Mouse (Mus musculus) thymus, postnatal 36 days (tissue): ENCODE measurements around the gene Cnpy2.

Source experiments
- DNase-seq, 2 experiments: peaks; one replicate each; pipeline ENCODE4 v3.0.0; 2022; ENCODE audit warnings: mixed read lengths in 2 of 2

Cnpy2 gene

DNA sequence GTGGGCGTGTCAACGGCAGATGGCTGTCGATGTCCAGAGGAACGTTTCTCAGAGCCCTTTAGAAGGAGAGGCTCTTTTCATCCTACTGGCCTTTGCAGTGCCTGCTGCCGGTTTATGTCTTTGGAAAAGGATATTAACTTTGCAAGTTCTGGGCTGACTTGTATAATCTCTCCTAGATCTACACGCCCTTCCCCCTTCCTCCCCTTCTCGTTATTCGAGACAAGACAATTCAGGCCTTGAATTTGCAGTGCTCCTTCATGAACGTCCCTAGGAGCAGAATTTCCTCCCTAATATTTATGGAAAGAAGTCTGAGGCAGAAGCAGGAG is 46.9 kb downstream of the Cnpy2 start:
- DNase-seq: no peak

DNA sequence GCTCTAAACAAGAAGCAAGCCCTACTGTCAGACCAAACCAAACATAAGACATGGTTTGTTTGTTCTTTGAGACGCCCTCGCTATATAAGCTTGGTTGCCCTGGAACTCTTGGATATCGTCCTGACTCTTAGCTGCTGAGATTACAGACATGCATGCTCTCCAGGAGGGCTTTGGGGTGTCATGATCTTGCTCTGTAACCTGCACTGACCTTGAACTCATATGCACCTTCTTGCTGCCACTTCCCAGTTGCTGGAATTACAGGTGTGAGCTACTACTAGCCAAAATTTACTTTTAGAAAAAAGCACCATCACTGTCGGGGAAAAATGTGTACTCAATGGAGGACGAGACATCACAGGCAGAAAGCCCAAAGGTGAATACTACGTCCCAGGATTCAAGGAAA is 47.3 kb downstream of the Cnpy2 start:
- DNase-seq: no peak

DNA sequence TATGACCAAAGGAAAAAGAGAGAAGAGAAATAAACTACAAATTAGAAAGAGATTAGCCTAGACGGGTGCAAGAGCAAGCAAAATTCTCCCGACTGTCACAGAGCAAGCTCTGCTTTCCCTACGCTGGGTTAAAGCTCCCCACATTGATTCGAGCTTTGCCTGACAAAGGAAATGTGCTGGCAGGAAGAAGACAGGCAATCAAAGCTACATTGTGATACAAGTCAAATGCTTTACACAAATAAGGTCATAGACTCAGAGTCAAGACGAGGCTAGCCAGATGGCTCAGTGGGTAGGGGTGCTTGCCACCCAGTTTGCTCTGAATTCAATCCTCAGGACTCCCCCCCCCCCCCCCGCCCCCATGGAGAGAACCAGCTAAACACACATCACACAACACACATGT is 47.8 kb downstream of the Cnpy2 start:
- DNase-seq: no peak

DNA sequence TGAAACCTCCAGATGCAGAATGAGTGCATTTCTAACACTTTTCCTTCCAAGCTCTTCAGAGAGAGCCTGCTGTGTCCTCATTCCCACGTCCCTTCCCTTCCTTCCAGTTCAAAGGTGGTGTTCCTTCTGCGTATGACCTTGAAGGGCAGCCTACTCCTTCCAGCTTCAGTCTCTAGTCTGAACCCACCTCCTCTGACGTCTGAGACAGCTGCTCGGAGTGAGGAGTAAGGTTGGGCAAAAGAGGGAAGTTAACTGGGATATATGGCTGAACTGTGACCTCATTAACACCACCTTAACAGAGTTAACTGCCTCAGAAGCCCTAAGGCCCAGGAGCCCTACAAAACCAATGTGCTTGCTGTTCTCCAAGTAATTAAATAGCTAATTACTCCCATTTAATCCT is 48.3 kb downstream of the Cnpy2 start:
- no peak for DNase-seq

DNA sequence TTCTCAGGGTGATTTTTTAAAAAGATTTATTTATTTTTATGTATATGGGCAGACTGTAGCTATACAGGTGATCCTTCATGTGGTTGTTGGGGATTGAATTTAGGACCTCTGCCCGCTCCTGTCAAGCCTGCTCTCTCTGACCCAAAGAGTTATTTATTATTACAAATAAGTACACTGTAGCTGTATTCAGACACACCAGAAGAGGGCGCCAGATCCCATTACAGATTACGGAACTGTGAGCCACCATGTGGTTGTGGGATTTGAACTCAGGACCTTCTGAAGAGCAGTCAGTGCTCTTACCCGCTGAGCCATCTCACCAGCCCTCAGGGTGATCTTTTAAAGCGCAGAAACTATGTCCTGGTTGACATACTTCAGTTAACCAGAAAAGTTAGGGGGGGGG is 49.9 kb downstream of the Cnpy2 start:
- no peak for DNase-seq

DNA sequence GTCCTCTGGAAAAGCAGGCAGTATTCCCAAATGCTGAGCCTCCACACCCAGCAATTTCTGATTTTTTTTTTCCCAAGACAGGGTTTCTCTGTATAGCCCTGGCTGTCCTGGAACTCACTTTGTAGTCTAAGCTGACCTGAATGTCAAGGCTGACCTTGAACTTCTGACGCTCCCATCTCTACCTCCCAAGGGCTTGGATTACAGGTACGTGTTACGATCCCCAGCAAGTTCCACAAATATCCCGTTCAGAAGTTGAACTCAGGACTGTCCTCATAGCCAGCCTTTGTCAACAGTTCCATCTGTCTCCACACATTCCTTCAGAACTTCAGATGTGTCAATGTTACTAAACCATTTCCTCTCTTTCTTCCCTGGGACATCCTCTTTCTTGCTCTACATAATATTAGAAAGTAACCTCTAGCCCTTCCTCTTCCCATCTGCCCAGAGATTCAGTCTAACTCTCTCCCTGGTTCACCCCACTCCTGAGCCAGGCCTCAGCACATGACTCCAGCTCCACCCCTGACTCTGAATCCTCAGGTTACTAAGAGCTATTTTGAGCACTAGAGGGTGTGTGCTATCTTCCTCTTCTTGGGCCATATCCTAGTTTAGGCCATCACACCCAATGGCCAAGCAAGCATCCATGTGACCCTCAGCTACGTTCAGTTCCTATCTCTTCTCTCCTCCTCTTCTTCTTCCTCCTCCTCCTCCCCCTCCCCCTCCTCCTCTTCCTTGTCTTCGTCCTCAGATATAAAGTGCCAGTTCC is 50.9 kb downstream of the Cnpy2 start:
- DNase-seq: no peak

DNA sequence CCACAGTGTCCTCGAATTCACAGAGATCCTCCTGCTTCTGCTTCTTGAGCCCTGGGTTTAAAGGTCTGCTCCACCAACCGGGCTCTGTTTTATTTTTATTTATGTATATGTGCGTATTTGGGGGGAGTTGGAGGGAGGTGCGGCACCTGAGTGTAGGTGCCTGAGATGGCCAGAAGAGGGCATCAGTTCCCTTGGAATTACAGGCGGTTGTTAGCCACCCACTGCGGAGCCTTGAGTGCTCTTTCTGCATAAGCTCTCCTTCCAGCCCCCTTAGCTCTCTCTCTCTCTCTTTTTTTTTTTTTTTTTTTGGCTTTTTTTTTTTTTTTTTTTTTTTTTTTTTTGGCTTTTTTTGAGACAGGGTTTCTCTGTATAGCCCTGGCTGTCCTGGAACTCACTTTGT is 52.1 kb downstream of the Cnpy2 start:
- no peak for DNase-seq

DNA sequence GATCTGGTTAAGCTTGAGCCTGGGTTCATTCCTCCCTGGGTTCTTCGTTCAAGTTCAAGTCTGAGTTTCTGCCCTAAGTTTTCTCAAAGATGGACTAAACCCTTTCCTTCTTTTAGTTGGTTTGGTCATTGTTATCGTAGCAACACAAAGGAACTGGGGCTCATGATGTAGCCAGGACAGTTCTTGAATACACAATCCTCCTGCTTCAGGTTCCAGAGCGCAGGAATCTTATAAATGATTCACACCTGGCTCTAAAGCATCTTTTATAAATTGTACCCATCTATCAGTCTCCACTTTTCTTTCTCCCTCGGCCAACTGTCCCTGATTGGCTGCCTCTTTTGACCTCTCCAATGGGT is 53.8 kb downstream of the Cnpy2 start:
- no peak for DNase-seq

DNA sequence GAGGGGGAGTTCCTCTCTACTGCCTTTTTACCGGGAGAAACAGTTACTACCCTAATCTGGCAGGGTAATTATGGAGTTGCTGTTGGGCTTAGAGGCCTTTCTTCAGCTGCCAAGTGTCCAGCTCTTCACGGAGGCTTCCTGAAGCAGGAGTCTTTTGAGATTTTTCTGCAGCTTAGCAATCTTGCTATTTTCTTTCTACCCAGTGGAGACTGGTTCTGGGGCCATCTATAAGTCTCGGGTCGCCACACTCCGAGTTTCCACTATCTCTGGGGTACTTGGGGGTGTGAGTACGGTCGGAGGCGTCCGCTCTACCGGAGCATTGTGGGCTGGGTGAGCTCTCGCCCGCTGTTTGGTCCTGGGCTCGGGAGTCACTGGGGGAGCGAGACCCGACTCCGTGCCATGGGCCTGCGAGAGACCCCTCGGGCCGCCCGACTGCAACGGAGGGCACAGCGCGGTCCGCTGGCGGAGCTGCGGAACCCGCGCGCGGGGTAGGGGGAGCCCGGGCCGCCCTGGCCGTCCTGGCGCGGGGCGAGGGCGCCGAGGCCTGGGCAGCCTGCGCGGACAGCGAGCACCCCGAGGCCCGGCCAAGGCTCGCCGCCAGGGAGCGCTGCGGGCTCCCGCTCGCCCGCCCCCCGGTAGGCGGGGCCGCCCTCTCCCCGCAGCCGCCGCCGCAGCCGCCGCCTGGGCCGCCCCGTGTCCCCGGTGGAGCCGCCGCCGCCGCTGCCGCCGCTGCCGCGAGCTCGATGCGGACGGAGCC is 54.4 kb downstream of the Cnpy2 start, which contains the start of gene Ankrd52:
TSS of gene Ankrd52 (plus strand) at position 661 of the 757 bp plus-strand sequence.
- DNase-seq: peak; percentile 84 to 87
